Mouse (Mus musculus) telencephalon, adult 2 months (tissue): Measurements from ENCODE around the gene Cemip.

Experiments
- DNase-seq: peaks from one replicate; pipeline ENCODE4 v3.0.0-alpha.2; 2011; ENCODE audit warnings: low read depth, low spot score

The Cemip gene

GRCm38 (mm10) chr7:83966047-83966818 lies 120.1 kb downstream of the Cemip start:
- DNase-seq, result no peak

DNA sequence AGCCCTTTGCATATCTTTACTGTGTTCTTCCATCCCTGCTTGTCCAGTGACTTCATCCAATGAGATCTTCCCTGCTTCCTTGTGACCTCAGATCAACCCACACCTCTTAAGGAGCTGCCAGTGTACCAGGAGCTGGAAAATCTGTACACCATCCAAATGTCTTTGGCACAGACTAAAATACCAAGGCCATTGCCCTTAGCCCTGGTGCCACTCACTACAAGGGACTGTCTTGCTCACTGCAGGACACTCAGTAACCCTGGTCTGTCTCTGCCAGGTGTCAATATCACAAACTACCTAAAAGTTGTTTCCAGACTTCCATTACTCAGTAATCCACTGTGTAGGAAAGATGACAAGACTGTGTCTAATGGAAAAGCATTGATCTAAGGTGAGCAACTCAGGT lies 121.1 kb downstream of the Cemip start:
- DNase-seq, result no peak

GRCm38 (mm10) chr7:83952511-83952910 lies 133.8 kb downstream of the Cemip start:
- no peak for DNase-seq

GRCm38 (mm10) chr7:83951327-83951726 lies 135.0 kb downstream of the Cemip start:
- DNase-seq, result no peak

DNA sequence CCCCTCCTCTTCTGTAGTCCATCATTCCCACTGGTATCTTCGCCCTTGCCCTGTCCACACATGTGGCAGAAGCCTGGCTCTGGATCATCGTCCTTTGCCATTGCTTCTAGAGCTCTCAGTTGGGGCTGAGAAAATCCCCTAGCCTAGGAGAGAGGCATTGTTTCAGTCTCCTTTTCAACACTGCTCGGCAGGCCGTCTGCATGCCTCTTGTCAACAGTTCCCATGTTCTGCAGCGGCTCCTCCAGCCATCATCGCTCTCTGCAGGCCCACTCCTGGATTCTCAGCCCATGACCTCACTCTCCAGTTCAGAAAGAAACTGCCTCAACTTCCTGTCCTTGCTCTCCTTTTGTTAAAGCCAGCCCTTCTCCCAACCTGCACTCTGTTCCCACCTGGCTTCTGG lies 136.6 kb downstream of the Cemip start:
- DNase-seq, result no peak

DNA sequence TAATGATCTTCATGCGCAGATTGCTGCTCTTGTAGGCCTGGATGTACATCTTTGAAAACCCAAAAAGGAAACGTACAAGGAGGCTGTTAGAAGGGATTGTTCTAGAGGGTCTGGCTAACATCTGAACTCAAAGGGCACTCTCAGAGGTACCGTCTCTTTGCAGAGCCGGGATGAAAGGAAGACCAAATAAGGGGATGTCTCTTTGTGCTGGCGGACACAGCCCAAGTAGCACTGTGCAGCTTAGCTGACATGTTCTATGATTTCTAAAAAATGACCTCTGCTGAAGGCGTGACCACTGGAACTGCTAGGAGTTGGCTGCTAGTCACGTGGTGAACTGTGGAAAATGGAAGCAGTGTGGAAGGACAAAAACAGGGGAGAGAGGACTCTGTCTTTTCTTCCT lies 137.6 kb downstream of the Cemip start:
- no peak for DNase-seq

- DNase-seq, result peak; percentile 63
Measured at GRCm38 (mm10) chr7:83941701-83942101, 144.6 kb downstream of the Cemip start.

- no peak for DNase-seq
Measured at GRCm38 (mm10) chr7:83940136-83940535, 146.2 kb downstream of the Cemip start.

DNA sequence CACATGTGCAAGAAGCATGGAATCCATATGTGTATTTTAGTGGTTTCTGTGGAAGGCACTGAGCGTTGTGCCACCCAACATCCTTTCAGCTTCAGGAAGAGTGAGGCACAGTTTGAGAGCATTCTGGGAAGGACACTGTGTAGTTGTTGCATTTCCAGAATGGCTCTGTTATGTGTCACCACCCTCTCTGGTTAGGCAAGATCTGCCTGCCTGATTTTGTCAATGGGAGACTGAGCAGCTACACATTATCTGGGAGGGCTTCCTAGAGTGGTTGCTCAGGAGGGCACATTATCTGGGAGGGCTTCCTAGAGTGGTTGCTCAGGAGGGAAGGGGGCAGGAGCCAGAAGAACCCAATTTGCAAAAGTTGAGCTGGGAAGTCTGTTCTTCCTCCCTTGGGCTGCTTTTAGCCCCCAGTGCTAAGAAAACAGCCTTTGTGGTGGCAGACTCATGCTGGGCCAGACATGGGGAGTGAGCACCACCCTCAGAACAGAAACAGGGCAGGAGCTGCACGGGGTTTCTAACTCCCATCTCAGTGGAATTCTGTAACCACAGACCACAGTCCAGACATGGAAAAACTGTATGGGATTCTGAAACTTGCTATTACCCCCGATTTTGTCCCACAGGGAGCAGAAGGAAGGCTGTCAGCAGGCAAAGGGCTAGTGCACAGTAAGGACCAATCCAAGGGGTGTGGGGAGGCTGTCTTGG lies 147.1 kb downstream of the Cemip start:
- no peak for DNase-seq

DNA sequence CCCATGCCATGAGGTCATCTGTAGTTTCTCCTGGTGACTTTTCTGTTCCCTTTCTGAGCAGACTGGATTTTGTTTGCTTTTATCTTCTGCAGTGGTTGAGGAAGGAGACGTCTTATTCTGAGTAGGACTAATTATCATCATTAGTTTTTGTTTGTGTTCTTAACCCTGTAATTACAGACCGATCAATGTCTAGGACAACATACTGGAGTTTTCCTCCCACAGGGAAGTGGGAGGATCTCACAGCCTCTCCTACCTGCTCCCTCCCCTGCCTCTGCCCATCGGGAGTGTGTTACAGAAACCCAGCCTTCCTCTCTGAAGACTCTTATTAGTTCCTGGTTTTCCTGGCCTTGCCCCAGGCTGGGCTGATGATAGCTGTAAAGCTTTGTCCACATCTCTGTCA lies 164.7 kb downstream of the Cemip start:
- no peak for DNase-seq

DNA sequence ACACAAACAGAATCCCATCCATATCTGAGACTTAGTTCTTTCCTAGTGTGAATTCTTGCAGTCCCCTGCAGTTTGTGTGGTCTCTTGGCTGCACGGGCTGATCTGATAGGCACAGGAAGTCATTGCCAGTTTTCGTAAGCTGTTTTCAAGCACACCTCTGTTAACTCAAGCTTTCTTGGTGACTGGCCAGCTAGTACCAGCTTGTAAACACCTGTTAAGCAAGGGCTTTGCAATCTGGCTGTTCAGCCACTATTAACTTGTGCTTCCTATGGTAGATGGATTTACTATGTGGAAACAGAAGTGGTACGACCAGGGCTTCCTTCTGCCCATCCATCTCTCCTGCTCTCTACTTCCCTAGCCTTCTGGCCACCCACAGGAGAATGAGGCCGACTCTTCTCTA lies 166.1 kb downstream of the Cemip start:
- DNase-seq, result no peak

GRCm38 (mm10) chr7:83914566-83914965 lies 171.7 kb downstream of the Cemip start:
- DNase-seq, result peak; percentile 48

- DNase-seq, result no peak
Measured at GRCm38 (mm10) chr7:83913995-83914394, 172.3 kb downstream of the Cemip start.

GRCm38 (mm10) chr7:83913405-83913932 lies 172.8 kb downstream of the Cemip start:
- no peak for DNase-seq

- no peak for DNase-seq
Measured at GRCm38 (mm10) chr7:83911909-83912308, 174.4 kb downstream of the Cemip start.

GRCm38 (mm10) chr7:83904831-83905230 lies 181.5 kb downstream of the Cemip start:
- DNase-seq, result no peak

DNA sequence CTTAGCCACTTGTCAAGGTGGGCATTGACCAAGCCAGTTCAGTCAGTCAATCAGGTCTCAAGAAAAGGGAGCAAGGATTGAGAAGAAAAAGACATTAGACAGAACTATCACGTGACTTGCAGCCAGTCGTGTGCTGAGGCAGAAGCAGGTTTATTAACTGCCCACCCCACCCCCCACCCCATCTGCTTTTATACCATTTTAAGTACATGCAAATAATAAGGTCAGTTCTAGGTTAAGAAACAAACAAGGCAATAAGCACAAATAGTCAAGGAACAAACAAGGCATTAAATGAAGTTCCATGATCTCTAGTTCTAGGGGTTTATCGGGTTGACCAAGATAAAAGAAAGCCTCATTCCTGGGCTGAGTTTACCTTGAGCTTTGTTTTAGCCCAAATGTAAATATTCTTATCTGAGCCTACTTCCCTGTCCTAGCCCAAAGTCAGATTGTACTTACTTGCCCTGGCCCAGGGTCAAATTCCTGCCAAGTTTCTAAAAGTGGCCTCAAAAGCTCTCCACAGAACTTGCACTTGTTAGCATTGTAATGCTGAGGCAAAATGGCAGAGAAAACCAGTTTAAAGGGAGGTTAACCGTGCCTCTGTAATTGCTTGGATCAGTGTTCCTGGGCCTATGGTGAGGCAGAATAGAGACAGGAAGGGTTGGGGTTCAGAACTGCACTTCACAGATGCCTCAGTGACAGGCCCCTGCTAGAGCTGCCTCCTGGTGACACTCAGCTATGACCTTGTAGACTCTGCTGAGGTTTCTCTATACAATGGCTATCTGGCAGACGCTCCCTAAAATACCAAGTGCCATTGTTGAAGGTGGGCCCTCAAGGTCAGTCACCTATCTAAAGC lies 183.8 kb downstream of the Cemip start:
- no peak for DNase-seq

DNA sequence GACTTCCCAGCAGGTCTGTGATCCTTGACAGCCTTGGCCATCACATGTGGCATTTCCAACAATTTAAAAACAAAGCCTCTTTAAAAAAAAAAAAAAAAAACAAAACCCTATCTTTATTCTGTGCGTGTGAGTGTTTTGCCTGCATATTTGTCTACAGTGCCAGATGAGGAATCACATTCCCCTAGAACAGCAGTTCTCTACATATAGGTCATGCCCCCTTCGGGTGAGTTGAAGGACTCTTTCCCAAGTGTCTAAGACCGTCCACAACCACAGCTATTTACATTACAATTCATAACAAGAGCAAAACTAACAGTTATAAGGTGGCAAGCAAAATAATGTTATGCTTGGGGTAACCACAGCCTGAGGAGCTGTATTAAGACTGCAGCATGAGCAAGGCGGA lies 184.9 kb downstream of the Cemip start:
- DNase-seq, result no peak

DNA sequence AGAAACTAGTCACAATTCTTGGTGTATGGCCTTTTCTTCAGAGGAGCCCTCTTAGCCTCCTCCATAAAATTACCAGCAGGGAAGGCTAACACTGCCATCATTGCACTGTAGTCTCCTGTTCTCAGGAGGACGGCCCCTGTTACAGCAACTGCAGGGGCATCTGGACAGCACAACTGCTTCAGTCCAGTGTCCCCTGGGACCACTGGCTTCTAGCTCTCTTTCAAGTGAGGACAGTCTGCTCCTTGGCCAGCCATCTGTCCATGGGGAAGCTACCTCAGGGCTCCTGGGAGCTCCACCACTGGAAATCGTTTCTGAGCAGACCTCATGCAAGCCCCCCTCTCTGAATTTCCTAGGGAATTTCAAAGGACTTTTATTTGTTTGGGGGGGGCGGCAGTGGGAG lies 185.8 kb downstream of the Cemip start:
- no peak for DNase-seq

- no peak for DNase-seq
Measured at GRCm38 (mm10) chr7:83898267-83898666, 188.0 kb downstream of the Cemip start.

- DNase-seq, result no peak
Measured at GRCm38 (mm10) chr7:83896077-83896740, 190.1 kb downstream of the Cemip start.
